Mouse (Mus musculus) hindbrain, embryonic 14.5 days (tissue): Measurements from ENCODE around the gene Zfp958. TPM values are rescaled to one million over a fixed set of nuclear protein-coding genes. Genes with fewer than 3 reads are reported as not detected.
"Not testable (repeated sequence)": the region's sequence is repeated elsewhere in the genome, so short reads cannot be mapped to it uniquely, and the experiment has no call there.

Source experiments
- ATAC-seq: fragments of 200-750 bp; cut with Nextera tagmentation; 2 replicates; pipeline ENCODE4 v1.8.0; 2017; ENCODE audit warnings: moderate number of reproducible peaks, mild to moderate bottlenecking, moderate TSS enrichment, moderate library complexity; ENCODE audit not compliant: low FRiP score
- DNase-seq: peaks from one replicate; pipeline ENCODE4 v3.0.0-alpha.2; 2015; ENCODE audit warnings: low spot score
- H3K27ac ChIP-seq: fragments of 300-500 bp; sonication (generic); 2 replicates; pipeline ENCODE4 v1.5.1; 2014; ENCODE audit warnings: mild to moderate bottlenecking, moderate library complexity
- H3K27me3 ChIP-seq: fragments of 300-500 bp; sonication (generic); 2 replicates; pipeline ENCODE4 v1.6.1; 2014; ENCODE audit warnings: mild to moderate bottlenecking, low read length, mixed read lengths; ENCODE audit not compliant: control insufficient read depth, insufficient read depth
- H3K36me3 ChIP-seq: fragments of 300-500 bp; sonication (generic); replicated peaks from 2 replicates; pipeline ENCODE4 v1.6.1; 2014; ENCODE audit not compliant: control insufficient read depth, insufficient read depth
- H3K4me1 ChIP-seq: fragments of 300-500 bp; sonication (generic); replicated peaks from 2 replicates; pipeline ENCODE4 v1.6.1; 2014; ENCODE audit warnings: antibody characterized with exemption, low read length, mixed read lengths; ENCODE audit not compliant: control insufficient read depth, insufficient read depth
- H3K4me2 ChIP-seq: fragments of 300-500 bp; sonication (generic); replicated peaks from 2 replicates; pipeline ENCODE4 v1.6.1; 2014; ENCODE audit warnings: mild to moderate bottlenecking, moderate library complexity
- H3K4me3 ChIP-seq: fragments of 300-500 bp; sonication (generic); replicated peaks from 2 replicates; pipeline ENCODE4 v1.5.1; 2014; ENCODE audit warnings: mild to moderate bottlenecking, low read length
- H3K9ac ChIP-seq: fragments of 300-500 bp; sonication (generic); 2 replicates; pipeline ENCODE4 v1.6.1; 2014
- H3K9me3 ChIP-seq: fragments of 300-500 bp; sonication (generic); 2 replicates; pipeline ENCODE4 v1.6.1; 2016; ENCODE audit warnings: low read length; ENCODE audit not compliant: control insufficient read depth
- WGBS: fragments of 180-500 bp; shearing (Covaris S2); extraction: QIAGEN DNeasy Blood & Tissue Kit; methylation state at CpG from one replicate; pipeline ENCODE4 v1.1.7; 2014; 5-methylcytosine and 5-hydroxymethylcytosine counted together
- polyA plus RNA-seq: library from polyadenylated mRNA; unstranded; fragments of >200 nt; fragmentation: Nextera tagmentation; extraction: Ambion mirVana; gene quantifications from 2 replicates; pipeline ENCODE4 v1.2.1, GENCODE M21; 2014

Zfp958 gene
- polyA plus RNA-seq, 1 experiment from 2014 or later = 18.6 TPM

- DNase-seq = no peak
- H3K27ac ChIP-seq = no peak overlapping the region
- H3K36me3 ChIP-seq = peaks cover 14% of the 10 kb centered on the region
- 85% methylated on average over 4 of the region's 4 CpGs for WGBS
- H3K9me3 ChIP-seq = peaks cover 31% of the 10 kb centered on the region
- no peak for ATAC-seq
- H3K4me3 ChIP-seq = no peak overlapping the region
- H3K9ac ChIP-seq = no peak overlapping the region
- H3K27me3 ChIP-seq = no peaks in the 10 kb centered on the region
- H3K4me1 ChIP-seq = no peaks in the 10 kb centered on the region
- H3K4me2 ChIP-seq = no peak overlapping the region
Observed at GRCm38 (mm10) chr8:4637071-4637470, 24.1 kb downstream of the Zfp958 start.

- not testable (repeated sequence) for ATAC-seq, H3K4me3 ChIP-seq, DNase-seq, H3K9ac ChIP-seq, H3K4me2 ChIP-seq, H3K36me3 ChIP-seq, H3K4me1 ChIP-seq, H3K27ac ChIP-seq, H3K27me3 ChIP-seq
- 0 out of 2 replicates have a peak, but pooled peaks cover 13% of the 10 kb centered on the region for H3K9me3 ChIP-seq
- 83% methylated on average over 6 of the region's 6 CpGs for WGBS
Observed at GRCm38 (mm10) chr8:4642974-4643373, 30.0 kb downstream of the Zfp958 start.

- H3K4me3 ChIP-seq = no peak overlapping the region
- no peaks in the 10 kb centered on the region for H3K27me3 ChIP-seq
- ATAC-seq (no peak), DNase-seq (no peak)
- 89% methylated on average over 7 of the region's 7 CpGs for WGBS
- H3K9me3 ChIP-seq = peaks cover 3% of the 10 kb centered on the region; the same call in 1 of the 2 replicates
- no peak overlapping the region for H3K27ac ChIP-seq
- H3K4me2 ChIP-seq = no peak overlapping the region
- H3K9ac ChIP-seq = no peak overlapping the region
- no peaks in the 10 kb centered on the region for H3K36me3 ChIP-seq
- H3K4me1 ChIP-seq = no peaks in the 10 kb centered on the region
Observed at GRCm38 (mm10) chr8:4656536-4656935, 43.6 kb downstream of the Zfp958 start.

GRCm38 (mm10) chr8:4675191-4676003 lies 62.4 kb downstream of the Zfp958 start:
- Histone ChIP-seq H3K27me3 (no peaks in the 10 kb centered on the region), H3K9me3 (0 out of 2 replicates have a peak, but pooled peaks cover 10% of the 10 kb centered on the region), H3K4me3 (no peak overlapping the region), H3K4me1 (peaks cover 9% of the 10 kb centered on the region), H3K9ac (no peak overlapping the region), H3K36me3 (no peaks in the 10 kb centered on the region), H3K27ac (no peak overlapping the region), H3K4me2 (no peak overlapping the region)
- no peak for ATAC-seq
- WGBS = 88% methylated on average over 17 of the region's 17 CpGs
- no peak for DNase-seq

GRCm38 (mm10) chr8:4676586-4676985 lies 63.6 kb downstream of the Zfp958 start:
- Histone ChIP-seq H3K27ac (peak overlapping the region; percentile 97), H3K9ac (peak overlapping the region; percentile 47), H3K4me1 (peaks cover 9% of the 10 kb centered on the region), H3K36me3 (no peaks in the 10 kb centered on the region), H3K4me3 (peak overlapping the region; percentile 47), H3K4me2 (peak overlapping the region; percentile 62), H3K27me3 (no peaks in the 10 kb centered on the region), H3K9me3 (0 out of 2 replicates have a peak, but pooled peaks cover 7% of the 10 kb centered on the region)
- no peak for ATAC-seq
- DNase-seq = no peak
- WGBS = 90% methylated on average over 7 of the region's 7 CpGs

- peaks cover 9% of the 10 kb centered on the region for H3K4me1 ChIP-seq
- H3K4me3 ChIP-seq = peak overlapping the region; percentile 47
- DNase-seq = peak; percentile 97
- H3K27me3 ChIP-seq = no peaks in the 10 kb centered on the region
- peak; percentile 96 for ATAC-seq
- 0 out of 2 replicates have a peak, but pooled peaks cover 7% of the 10 kb centered on the region for H3K9me3 ChIP-seq
- peak overlapping the region; percentile 73 for H3K9ac ChIP-seq
- H3K36me3 ChIP-seq = no peaks in the 10 kb centered on the region
- under 1% methylated on average over 72 of the region's 72 CpGs for WGBS
- peak overlapping the region; percentile 97 for H3K27ac ChIP-seq
- peak overlapping the region; percentile 62 for H3K4me2 ChIP-seq
Observed at GRCm38 (mm10) chr8:4677265-4678217, 64.6 kb downstream of the Zfp958 start.

GRCm38 (mm10) chr8:4678218-4678907 lies 65.4 kb downstream of the Zfp958 start:
- Histone ChIP-seq H3K4me3 (peak overlapping the region; percentile 47), H3K4me1 (peaks cover 9% of the 10 kb centered on the region), H3K36me3 (no peaks in the 10 kb centered on the region), H3K9me3 (0 out of 2 replicates have a peak, but pooled peaks cover 3% of the 10 kb centered on the region), H3K27me3 (no peaks in the 10 kb centered on the region), H3K27ac (peak overlapping the region; percentile 97), H3K4me2 (peak overlapping the region; percentile 50), H3K9ac (peak overlapping the region; percentile 68)
- WGBS = 1% methylated on average over 37 of the region's 37 CpGs
- ATAC-seq (peak; percentile 61), DNase-seq (peak; percentile 93)

- 0 out of 2 replicates have a peak, but pooled peaks cover 3% of the 10 kb centered on the region for H3K9me3 ChIP-seq
- ATAC-seq (0 out of 2 replicates have a peak, but pooled peaks have one; percentile 0), DNase-seq (no peak)
- peak overlapping the region; percentile 47 for H3K4me3 ChIP-seq
- H3K9ac ChIP-seq = peak overlapping the region; percentile 68
- peaks cover 9% of the 10 kb centered on the region for H3K4me1 ChIP-seq
- H3K27ac ChIP-seq = peak overlapping the region; percentile 97; the same call in 1 of the 2 replicates
- H3K36me3 ChIP-seq = no peaks in the 10 kb centered on the region
- WGBS = 75% methylated on average over 8 of the region's 8 CpGs
- H3K4me2 ChIP-seq = peak overlapping the region; percentile 50
- no peaks in the 10 kb centered on the region for H3K27me3 ChIP-seq
Observed at GRCm38 (mm10) chr8:4678908-4679545, 66.1 kb downstream of the Zfp958 start.
